Mouse (Mus musculus) heart, embryonic 12.5 days (tissue): Measurements from ENCODE around the gene Abi3bp. TPM values are rescaled to one million over a fixed set of nuclear protein-coding genes. Genes with fewer than 3 reads are reported as not detected.
A peak's percentile ranks its signal among the peaks of the same experiment; 100 is the strongest.

Experiments
- ATAC-seq: fragments of 200-750 bp; cut with Nextera tagmentation; 2 replicates; pipeline ENCODE4 v1.8.0; 2017; ENCODE audit warnings: moderate TSS enrichment, moderate library complexity; ENCODE audit not compliant: insufficient number of reproducible peaks, low FRiP score
- H3K27ac ChIP-seq: fragments of 300-500 bp; sonication (generic); 2 replicates; pipeline ENCODE4 v1.5.1; 2016; ENCODE audit warnings: mild to moderate bottlenecking, moderate library complexity; ENCODE audit not compliant: poor library complexity, severe bottlenecking
- H3K27me3 ChIP-seq: fragments of 300-500 bp; sonication (generic); replicated peaks from 2 replicates; pipeline ENCODE4 v1.6.1; 2016; ENCODE audit warnings: mild to moderate bottlenecking, moderate library complexity
- H3K36me3 ChIP-seq: fragments of 300-500 bp; sonication (generic); 2 replicates; pipeline ENCODE4 v1.6.1; 2016; ENCODE audit warnings: mild to moderate bottlenecking, moderate library complexity
- H3K4me1 ChIP-seq: fragments of 300-500 bp; sonication (generic); replicated peaks from 2 replicates; pipeline ENCODE4 v1.6.1; 2016; ENCODE audit warnings: mild to moderate bottlenecking
- H3K4me2 ChIP-seq: fragments of 300-500 bp; sonication (generic); 2 replicates; pipeline ENCODE4 v1.6.1; 2016; ENCODE audit warnings: mild to moderate bottlenecking, moderate library complexity
- H3K4me3 ChIP-seq: fragments of 300-500 bp; sonication (generic); 2 replicates; pipeline ENCODE4 v1.5.1; 2016; ENCODE audit warnings: mild to moderate bottlenecking
- H3K9ac ChIP-seq: fragments of 300-500 bp; sonication (generic); 2 replicates; pipeline ENCODE4 v1.6.1; 2016; ENCODE audit warnings: mild to moderate bottlenecking, moderate library complexity
- H3K9me3 ChIP-seq: fragments of 300-500 bp; sonication (generic); replicated peaks from 2 replicates; pipeline ENCODE4 v1.6.1; 2016; ENCODE audit warnings: mild to moderate bottlenecking, moderate library complexity
- WGBS: fragments of 180-500 bp; shearing (Covaris S2); methylation state at CpG from one replicate; pipeline ENCODE4 v1.1.7; 2016; 5-methylcytosine and 5-hydroxymethylcytosine counted together
- polyA plus RNA-seq: library from polyadenylated mRNA; unstranded; fragments of >200 nt; fragmentation: Nextera tagmentation; extraction: Ambion mirVana; gene quantifications from 2 replicates; pipeline ENCODE4 v1.2.1, GENCODE M21; 2016

Gene Abi3bp
- polyA plus RNA-seq, 1 experiment from 2014 or later = 0.59 TPM

DNA sequence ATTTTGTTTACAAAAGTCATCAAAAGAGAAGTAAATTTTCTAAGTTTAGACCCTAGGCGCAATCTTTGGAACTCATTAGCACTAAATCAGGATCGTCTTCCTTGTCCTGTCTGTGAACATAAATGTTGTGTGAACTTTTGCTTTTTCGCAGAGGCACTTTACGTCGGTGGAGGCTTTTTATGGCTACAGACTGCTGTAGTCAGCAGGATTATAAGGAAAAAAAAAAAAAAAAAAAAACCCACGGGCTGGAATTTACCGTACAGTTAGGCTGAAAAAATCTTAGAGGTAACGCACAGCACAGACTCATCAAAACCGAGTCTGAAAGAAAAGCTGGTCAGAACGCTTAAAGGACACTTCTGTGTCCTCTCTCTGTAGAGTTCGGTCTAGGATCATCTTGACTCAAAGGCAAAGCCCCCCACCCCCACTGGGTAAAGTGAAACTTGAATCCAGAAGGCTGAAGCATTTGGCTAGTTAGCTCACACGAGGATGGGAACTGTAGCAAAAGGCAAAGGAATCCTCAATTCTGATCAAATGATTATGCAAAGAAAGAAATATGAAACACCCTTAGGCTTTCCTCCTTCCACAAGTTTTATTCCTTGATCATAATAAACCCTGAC lies 1.0 kb downstream of the Abi3bp start:
- H3K4me2 ChIP-seq = peak overlapping the region; percentile 32
- 0 out of 2 replicates have a peak, but pooled peaks cover 3% of the 10 kb centered on the region for H3K4me1 ChIP-seq
- H3K27me3 ChIP-seq = no peaks in the 10 kb centered on the region
- no peak overlapping the region for H3K27ac ChIP-seq
- 43% methylated on average over 12 of the region's 12 CpGs for WGBS
- H3K9ac ChIP-seq = no peak overlapping the region
- no peaks in the 10 kb centered on the region for H3K36me3 ChIP-seq
- ATAC-seq = no peak
- H3K9me3 ChIP-seq = no peaks in the 10 kb centered on the region
- H3K4me3 ChIP-seq = peak overlapping the region; percentile 19

GRCm38 (mm10) chr16:56483466-56483865 lies 5.8 kb downstream of the Abi3bp start:
- no peak overlapping the region for H3K27ac ChIP-seq
- H3K4me3 ChIP-seq = no peak overlapping the region
- ATAC-seq = no peak
- no peaks in the 10 kb centered on the region for H3K36me3 ChIP-seq
- WGBS = 86% methylated on average over 10 of the region's 10 CpGs
- no peaks in the 10 kb centered on the region for H3K4me1 ChIP-seq
- no peaks in the 10 kb centered on the region for H3K9me3 ChIP-seq
- H3K9ac ChIP-seq = no peak overlapping the region
- no peak overlapping the region for H3K4me2 ChIP-seq
- no peaks in the 10 kb centered on the region for H3K27me3 ChIP-seq

GRCm38 (mm10) chr16:56486461-56486860 lies 8.8 kb downstream of the Abi3bp start:
- 0 out of 2 replicates have a peak, but pooled peaks have one; percentile 33 for ATAC-seq
- Histone ChIP-seq H3K9ac (no peak overlapping the region), H3K27me3 (no peaks in the 10 kb centered on the region), H3K4me3 (no peak overlapping the region), H3K4me2 (no peak overlapping the region), H3K36me3 (no peaks in the 10 kb centered on the region), H3K9me3 (no peaks in the 10 kb centered on the region), H3K27ac (no peak overlapping the region), H3K4me1 (no peaks in the 10 kb centered on the region)
- 46% methylated on average over 4 of the region's 4 CpGs for WGBS

DNA sequence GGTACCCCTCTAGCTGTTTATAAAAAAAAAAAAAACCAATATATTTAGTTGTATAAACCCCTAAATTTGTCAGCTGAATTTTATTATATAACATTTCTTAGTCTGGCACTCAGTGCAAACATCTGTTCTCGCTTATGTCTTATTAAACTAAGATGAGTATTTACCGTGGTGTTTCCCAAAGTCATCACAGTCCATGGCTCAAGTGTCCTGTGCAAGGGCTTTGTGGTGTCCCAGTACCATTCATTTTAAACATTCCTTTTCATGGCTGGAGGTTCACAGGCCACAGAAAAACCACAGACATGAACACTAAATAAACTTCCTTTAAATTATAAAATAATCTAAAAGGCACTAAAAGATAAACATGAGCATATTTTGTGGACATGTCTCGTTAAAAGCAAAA lies 13.2 kb downstream of the Abi3bp start:
- H3K4me2 ChIP-seq = no peak overlapping the region
- H3K9me3 ChIP-seq = no peaks in the 10 kb centered on the region
- no peak overlapping the region for H3K9ac ChIP-seq
- H3K36me3 ChIP-seq = no peaks in the 10 kb centered on the region
- no peaks in the 10 kb centered on the region for H3K4me1 ChIP-seq
- H3K27ac ChIP-seq = no peak overlapping the region
- H3K4me3 ChIP-seq = no peak overlapping the region
- WGBS = 77% methylated on average over 3 of the region's 3 CpGs
- no peaks in the 10 kb centered on the region for H3K27me3 ChIP-seq
- ATAC-seq = no peak

- WGBS = 53% methylated on average over 4 of the region's 4 CpGs
- no peaks in the 10 kb centered on the region for H3K4me1 ChIP-seq
- H3K4me3 ChIP-seq = no peak overlapping the region
- H3K27ac ChIP-seq = peak overlapping the region; percentile 51; the same call in 1 of the 2 replicates
- peak; percentile 48; the same call in 1 of the 2 replicates for ATAC-seq
- no peak overlapping the region for H3K9ac ChIP-seq
- no peaks in the 10 kb centered on the region for H3K27me3 ChIP-seq
- no peaks in the 10 kb centered on the region for H3K9me3 ChIP-seq
- no peaks in the 10 kb centered on the region for H3K36me3 ChIP-seq
- H3K4me2 ChIP-seq = no peak overlapping the region
These were observed 17.6 kb downstream of the Abi3bp start for GRCm38 (mm10) chr16:56495266-56495665.

DNA sequence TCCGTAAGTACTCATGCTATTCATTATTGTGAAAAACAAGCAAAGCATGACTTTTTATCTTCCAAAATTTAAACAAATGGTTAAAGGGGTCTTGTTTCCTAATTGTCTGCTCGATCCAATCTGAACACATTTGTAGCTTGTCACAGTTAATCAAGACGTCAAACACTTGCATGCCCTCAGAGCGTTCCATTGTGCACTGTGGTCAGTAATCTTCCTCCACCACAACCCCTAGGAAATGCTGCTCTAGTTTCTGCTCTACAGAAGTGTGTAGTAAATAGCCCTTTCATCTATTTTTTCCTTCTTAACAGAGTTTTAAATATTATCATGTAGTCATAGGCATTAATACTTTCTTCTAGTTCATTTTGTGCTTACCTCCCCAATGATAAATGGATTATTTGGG lies 19.1 kb downstream of the Abi3bp start:
- 54% methylated on average over 4 of the region's 4 CpGs for WGBS
- H3K36me3 ChIP-seq = no peaks in the 10 kb centered on the region
- no peak overlapping the region for H3K4me3 ChIP-seq
- no peak overlapping the region for H3K9ac ChIP-seq
- H3K4me2 ChIP-seq = no peak overlapping the region
- ATAC-seq = no peak
- H3K27ac ChIP-seq = no peak overlapping the region
- H3K9me3 ChIP-seq = no peaks in the 10 kb centered on the region
- no peaks in the 10 kb centered on the region for H3K27me3 ChIP-seq
- H3K4me1 ChIP-seq = no peaks in the 10 kb centered on the region

DNA sequence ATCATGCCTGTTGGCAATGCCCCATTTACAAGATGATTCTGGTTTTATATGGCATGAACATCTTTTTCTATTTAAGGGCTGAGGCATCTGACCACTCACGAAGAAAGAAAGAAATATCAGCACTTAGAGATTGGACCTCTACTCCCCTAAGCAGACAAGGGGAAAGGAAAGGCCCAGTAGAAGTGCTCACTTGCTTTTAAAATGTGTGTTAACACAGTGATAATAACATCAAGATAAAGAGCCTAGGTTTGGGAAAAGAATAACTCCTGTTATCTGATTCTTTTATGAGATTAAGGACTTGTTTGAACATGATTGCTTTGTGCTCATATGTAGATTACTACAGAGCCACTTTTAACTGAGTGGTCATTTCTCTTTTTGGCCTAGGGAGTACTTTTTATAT lies 21.0 kb downstream of the Abi3bp start:
- H3K9me3 ChIP-seq = no peaks in the 10 kb centered on the region
- H3K27ac ChIP-seq = no peak overlapping the region
- no peaks in the 10 kb centered on the region for H3K4me1 ChIP-seq
- no peak overlapping the region for H3K9ac ChIP-seq
- no peak overlapping the region for H3K4me3 ChIP-seq
- H3K4me2 ChIP-seq = no peak overlapping the region
- H3K27me3 ChIP-seq = no peaks in the 10 kb centered on the region
- no peak for ATAC-seq
- 42% methylated on average over 1 of the region's 1 CpGs for WGBS
- no peaks in the 10 kb centered on the region for H3K36me3 ChIP-seq

GRCm38 (mm10) chr16:56500441-56500840 lies 22.8 kb downstream of the Abi3bp start:
- Histone ChIP-seq H3K4me2 (no peak overlapping the region), H3K27ac (no peak overlapping the region), H3K9ac (no peak overlapping the region), H3K27me3 (no peaks in the 10 kb centered on the region), H3K4me1 (no peaks in the 10 kb centered on the region), H3K36me3 (no peaks in the 10 kb centered on the region), H3K4me3 (no peak overlapping the region), H3K9me3 (no peaks in the 10 kb centered on the region)
- WGBS = 41% methylated on average over 3 of the region's 3 CpGs
- no peak for ATAC-seq

GRCm38 (mm10) chr16:56501101-56501500 lies 23.4 kb downstream of the Abi3bp start:
- H3K4me2 ChIP-seq = no peak overlapping the region
- H3K9me3 ChIP-seq = no peaks in the 10 kb centered on the region
- no peak overlapping the region for H3K9ac ChIP-seq
- 69% methylated on average over 6 of the region's 6 CpGs for WGBS
- H3K36me3 ChIP-seq = no peaks in the 10 kb centered on the region
- H3K27me3 ChIP-seq = no peaks in the 10 kb centered on the region
- H3K27ac ChIP-seq = no peak overlapping the region
- ATAC-seq = no peak
- no peaks in the 10 kb centered on the region for H3K4me1 ChIP-seq
- H3K4me3 ChIP-seq = no peak overlapping the region

DNA sequence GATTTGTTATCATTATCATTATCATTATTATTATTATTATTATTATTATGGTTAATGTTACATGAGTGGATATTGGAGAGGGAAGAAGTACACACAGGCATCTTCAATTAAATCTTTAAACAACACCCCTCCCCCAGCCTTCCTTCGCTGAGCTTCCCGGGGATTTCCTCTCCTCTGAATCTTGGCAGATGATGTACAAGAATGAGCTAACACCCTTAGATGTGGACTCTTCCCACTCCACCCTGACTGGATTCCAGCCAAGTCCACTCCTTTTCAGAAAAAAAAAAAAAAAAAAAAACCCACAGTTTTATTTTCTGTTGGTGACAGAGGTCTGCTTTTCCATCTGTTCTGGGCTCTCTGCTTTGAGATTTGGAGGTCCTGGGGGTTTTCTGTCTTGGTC lies 23.8 kb downstream of the Abi3bp start:
- peak; percentile 68 for ATAC-seq
- Histone ChIP-seq H3K36me3 (no peaks in the 10 kb centered on the region), H3K27ac (no peak overlapping the region), H3K4me1 (no peaks in the 10 kb centered on the region), H3K9ac (no peak overlapping the region), H3K9me3 (no peaks in the 10 kb centered on the region), H3K4me2 (no peak overlapping the region), H3K27me3 (no peaks in the 10 kb centered on the region), H3K4me3 (no peak overlapping the region)
- WGBS = 55% methylated on average over 2 of the region's 2 CpGs

DNA sequence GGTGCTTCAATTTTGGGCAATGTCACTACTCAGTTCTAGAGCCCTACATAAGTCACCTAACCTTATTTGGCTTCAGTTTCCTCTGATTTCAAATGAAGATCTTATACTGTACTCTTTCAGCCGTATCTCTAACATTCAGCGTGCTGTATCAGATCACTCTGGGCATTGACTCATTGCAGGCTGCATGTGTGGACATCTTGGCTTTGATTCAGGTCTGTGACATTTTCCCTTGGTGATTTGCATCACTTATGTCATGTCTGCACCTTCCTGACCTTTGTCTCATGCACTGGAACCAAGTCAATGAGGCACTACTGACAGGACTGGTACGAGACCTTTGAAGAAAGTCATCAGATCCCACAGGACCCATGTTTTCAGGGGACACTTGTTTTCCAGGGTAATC lies 24.5 kb downstream of the Abi3bp start:
- no peaks in the 10 kb centered on the region for H3K4me1 ChIP-seq
- no peak for ATAC-seq
- H3K9me3 ChIP-seq = no peaks in the 10 kb centered on the region
- no peak overlapping the region for H3K9ac ChIP-seq
- no peaks in the 10 kb centered on the region for H3K27me3 ChIP-seq
- H3K27ac ChIP-seq = no peak overlapping the region
- no peak overlapping the region for H3K4me2 ChIP-seq
- H3K36me3 ChIP-seq = no peaks in the 10 kb centered on the region
- WGBS = 61% methylated on average over 3 of the region's 3 CpGs
- H3K4me3 ChIP-seq = no peak overlapping the region

- H3K27me3 ChIP-seq = no peaks in the 10 kb centered on the region
- H3K4me1 ChIP-seq = no peaks in the 10 kb centered on the region
- ATAC-seq = no peak
- no peak overlapping the region for H3K4me2 ChIP-seq
- H3K36me3 ChIP-seq = no peaks in the 10 kb centered on the region
- H3K9ac ChIP-seq = no peak overlapping the region
- no peaks in the 10 kb centered on the region for H3K9me3 ChIP-seq
- no peak overlapping the region for H3K27ac ChIP-seq
- 74% methylated on average over 2 of the region's 2 CpGs for WGBS
- H3K4me3 ChIP-seq = no peak overlapping the region
These were observed 26.3 kb downstream of the Abi3bp start for GRCm38 (mm10) chr16:56503941-56504340.
